Mouse (Mus musculus) bone marrow macrophage, adult 2 months (primary cell): ENCODE data around the gene Cgas.
"Not testable (repeated sequence)": the region's sequence is repeated elsewhere in the genome, so short reads cannot be mapped to it uniquely, and the experiment has no call there.

Source experiments
- CTCF ChIP-seq: IDR thresholded peaks from 2 replicates; pipeline ENCODE4 v1.5.1; 2012; ENCODE audit warnings: low read depth, mild to moderate bottlenecking, low read length, moderate library complexity
- POLR2A ChIP-seq: IDR thresholded peaks from 2 replicates; pipeline ENCODE4 v1.6.1; 2012; ENCODE audit warnings: mild to moderate bottlenecking, low read depth, low read length, borderline replicate concordance

DNA sequence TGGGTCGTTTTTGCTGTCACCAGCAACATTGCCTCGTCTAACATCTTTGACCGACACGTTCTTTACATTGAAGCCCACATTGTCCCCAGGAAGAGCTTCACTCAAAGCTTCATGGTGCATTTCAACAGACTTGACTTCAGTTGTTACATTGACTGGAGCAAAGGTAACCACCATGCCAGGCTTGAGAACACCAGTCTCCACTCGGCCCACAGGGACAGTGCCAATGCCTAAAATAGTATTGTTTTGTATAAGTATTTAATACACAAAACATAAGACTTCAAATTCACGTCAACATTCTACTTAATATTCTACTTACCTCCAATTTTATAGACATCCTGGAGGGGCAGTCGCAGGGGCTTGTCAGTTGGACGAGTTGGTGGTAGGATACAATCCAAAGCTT is 36.3 kb upstream of the Cgas start:
- TF ChIP-seq CTCF, POLR2A: not testable (repeated sequence)
